Mouse (Mus musculus) ES-Bruce4 (cell line): Measurements from ENCODE around the gene Bmp3.

Experiments used
- CTCF ChIP-seq: IDR thresholded peaks from one replicate; pipeline ENCODE4 v1.8.1; 2011; ENCODE audit warnings: low read depth, low read length
- EP300 ChIP-seq: IDR thresholded peaks from 2 replicates; pipeline ENCODE4 v1.6.1; 2011; ENCODE audit warnings: low read depth, low read length; ENCODE audit not compliant: insufficient read depth
- POLR2A ChIP-seq: IDR thresholded peaks from one replicate; pipeline ENCODE4 v1.8.1; 2011; ENCODE audit warnings: low read length; ENCODE audit not compliant: insufficient read depth

- TF ChIP-seq EP300 (no peak), CTCF (no peak), POLR2A (no peak)
Observed at GRCm38 (mm10) chr5:98854264-98854626, at the start of gene Bmp3.
